Mouse (Mus musculus) limb, embryonic 11.5 days (tissue): ENCODE measurements around the gene Pim1. TPM values are rescaled to one million over a fixed set of nuclear protein-coding genes. Genes with fewer than 3 reads are reported as not detected.

ENCODE experiments used
- ATAC-seq: fragments of 200-750 bp; cut with Nextera tagmentation; 2 replicates; pipeline ENCODE4 v1.8.0; 2017; ENCODE audit warnings: low read depth; ENCODE audit not compliant: insufficient number of reproducible peaks, low FRiP score, low TSS enrichment
- DNase-seq: peaks from one replicate; pipeline ENCODE4 v3.0.0-alpha.2; 2015; ENCODE audit warnings: low spot score
- H3K27ac ChIP-seq: fragments of 300-500 bp; sonication (generic); replicated peaks from 2 replicates; pipeline ENCODE4 v1.5.1; 2014; ENCODE audit warnings: low read depth, mild to moderate bottlenecking, low read length
- H3K27me3 ChIP-seq: fragments of 300-500 bp; sonication (generic); 2 replicates; pipeline ENCODE4 v1.6.1; 2014; ENCODE audit warnings: mild to moderate bottlenecking, low read length, mixed read lengths; ENCODE audit not compliant: control insufficient read depth, insufficient read depth
- H3K36me3 ChIP-seq: fragments of 300-500 bp; sonication (generic); 2 replicates; pipeline ENCODE4 v1.6.1; 2014; ENCODE audit warnings: mild to moderate bottlenecking, low read length, moderate library complexity, mixed read lengths; ENCODE audit not compliant: control insufficient read depth, insufficient read depth
- H3K4me1 ChIP-seq: fragments of 300-500 bp; sonication (generic); 2 replicates; pipeline ENCODE4 v1.6.1; 2014; ENCODE audit warnings: low read length, mixed read lengths; ENCODE audit not compliant: control insufficient read depth, insufficient read depth
- H3K4me2 ChIP-seq: fragments of 300-500 bp; sonication (generic); 2 replicates; pipeline ENCODE4 v1.6.1; 2014; ENCODE audit warnings: low read depth, mild to moderate bottlenecking, moderate library complexity; ENCODE audit not compliant: severe bottlenecking
- H3K4me3 ChIP-seq: fragments of 300-500 bp; sonication (generic); 2 replicates; pipeline ENCODE4 v1.5.1; 2014; ENCODE audit warnings: low read depth, low read length
- H3K9ac ChIP-seq: fragments of 300-500 bp; sonication (generic); 2 replicates; pipeline ENCODE4 v1.6.1; 2014; ENCODE audit warnings: mild to moderate bottlenecking, low read length
- H3K9me3 ChIP-seq: fragments of 300-500 bp; sonication (generic); 2 replicates; pipeline ENCODE4 v1.6.1; 2016; ENCODE audit warnings: low read length; ENCODE audit not compliant: control insufficient read depth
- WGBS: fragments of 180-500 bp; shearing (Covaris S2); extraction: QIAGEN DNeasy Blood & Tissue Kit; methylation state at CpG from one replicate; pipeline ENCODE4 v1.1.7; 2014; 5-methylcytosine and 5-hydroxymethylcytosine counted together
- polyA plus RNA-seq: library from polyadenylated mRNA; unstranded; fragments of >200 nt; fragmentation: Nextera tagmentation; extraction: Ambion mirVana; gene quantifications from 2 replicates; pipeline ENCODE4 v1.2.1, GENCODE M21; 2014

The Pim1 gene
- polyA plus RNA-seq, 1 experiment from 2014 or later, result 19.1 TPM

GRCm38 (mm10) chr17:29459321-29460118, 31.0 kb upstream of the Pim1 start:
- 3% methylated on average over 24 of the region's 24 CpGs for WGBS
- Histone ChIP-seq H3K9ac (peak overlapping the region; percentile 49), H3K36me3 (no peaks in the 10 kb centered on the region), H3K4me2 (peak overlapping the region; percentile 40), H3K9me3 (no peaks in the 10 kb centered on the region), H3K4me3 (no peak overlapping the region), H3K27ac (peak overlapping the region; percentile 70), H3K27me3 (no peaks in the 10 kb centered on the region), H3K4me1 (peaks cover 40% of the 10 kb centered on the region)
- ATAC-seq (no peak), DNase-seq (peak; percentile 59)

GRCm38 (mm10) chr17:29460119-29460505, 30.4 kb upstream of the Pim1 start:
- Histone ChIP-seq H3K27ac (peak overlapping the region; percentile 70), H3K9me3 (no peaks in the 10 kb centered on the region), H3K27me3 (no peaks in the 10 kb centered on the region), H3K4me3 (no peak overlapping the region), H3K36me3 (no peaks in the 10 kb centered on the region), H3K4me1 (peaks cover 46% of the 10 kb centered on the region), H3K9ac (peak overlapping the region; percentile 49), H3K4me2 (peak overlapping the region; percentile 40; the same call in 1 of the 2 replicates)
- no peak for ATAC-seq
- 16% methylated on average over 5 of the region's 5 CpGs for WGBS
- DNase-seq, result no peak

GRCm38 (mm10) chr17:29463627-29464026, 26.9 kb upstream of the Pim1 start:
- ATAC-seq (peak; percentile 60), DNase-seq (no peak)
- H3K9ac ChIP-seq, result peak overlapping the region; percentile 35; the same call in 1 of the 2 replicates
- H3K4me2 ChIP-seq, result peak overlapping the region; percentile 46
- H3K27me3 ChIP-seq, result no peaks in the 10 kb centered on the region
- H3K4me3 ChIP-seq, result peak overlapping the region; percentile 7
- H3K36me3 ChIP-seq, result no peaks in the 10 kb centered on the region
- WGBS, result under 1% methylated on average over 13 of the region's 13 CpGs
- peaks cover 51% of the 10 kb centered on the region for H3K4me1 ChIP-seq
- H3K9me3 ChIP-seq, result no peaks in the 10 kb centered on the region
- peak overlapping the region; percentile 93 for H3K27ac ChIP-seq

DNA sequence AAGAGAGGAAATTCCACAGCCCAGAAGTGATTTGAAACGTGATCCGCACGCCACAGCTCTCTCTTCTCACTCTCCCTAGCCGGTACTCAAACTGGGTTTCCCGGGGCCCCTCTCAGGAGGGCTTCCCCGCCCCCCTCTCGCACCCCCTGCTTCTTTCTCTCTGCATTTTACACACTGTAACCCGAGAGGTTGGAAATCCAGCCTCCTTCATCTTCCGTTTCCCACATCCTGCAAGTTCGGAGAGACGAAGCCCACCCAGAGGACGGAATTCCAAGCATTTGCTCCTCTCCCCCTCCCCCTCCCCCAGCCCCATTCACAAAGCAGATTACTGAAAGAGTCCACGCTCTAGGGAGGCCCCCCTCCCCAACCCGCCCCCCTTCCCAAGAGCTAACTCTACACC, 26.5 kb upstream of the Pim1 start:
- ATAC-seq (peak; percentile 92), DNase-seq (peak; percentile 91)
- WGBS, result 0% methylated on average over 14 of the region's 14 CpGs
- Histone ChIP-seq H3K9ac (no peak overlapping the region; the same call in 1 of the 2 replicates), H3K27me3 (no peaks in the 10 kb centered on the region), H3K4me1 (peaks cover 47% of the 10 kb centered on the region), H3K4me3 (peak overlapping the region; percentile 7), H3K9me3 (no peaks in the 10 kb centered on the region), H3K4me2 (peak overlapping the region; percentile 46), H3K27ac (peak overlapping the region; percentile 93), H3K36me3 (no peaks in the 10 kb centered on the region)

GRCm38 (mm10) chr17:29464519-29465140, 25.9 kb upstream of the Pim1 start:
- Histone ChIP-seq H3K9ac (peak overlapping the region; percentile 38; the same call in 1 of the 2 replicates), H3K4me1 (peaks cover 41% of the 10 kb centered on the region), H3K36me3 (no peaks in the 10 kb centered on the region), H3K27me3 (no peaks in the 10 kb centered on the region), H3K9me3 (no peaks in the 10 kb centered on the region), H3K4me2 (peak overlapping the region; percentile 46), H3K27ac (peak overlapping the region; percentile 93), H3K4me3 (no peak overlapping the region)
- ATAC-seq (no peak), DNase-seq (no peak)
- 4% methylated on average over 17 of the region's 17 CpGs for WGBS

- H3K27ac ChIP-seq, result peak overlapping the region; percentile 93
- no peak overlapping the region for H3K4me2 ChIP-seq
- 2% methylated on average over 9 of the region's 9 CpGs for WGBS
- DNase-seq, result peak; percentile 59
- H3K4me1 ChIP-seq, result peaks cover 35% of the 10 kb centered on the region
- H3K4me3 ChIP-seq, result no peak overlapping the region
- ATAC-seq, result no peak
- no peaks in the 10 kb centered on the region for H3K9me3 ChIP-seq
- no peaks in the 10 kb centered on the region for H3K36me3 ChIP-seq
- H3K9ac ChIP-seq, result no peak overlapping the region
- no peaks in the 10 kb centered on the region for H3K27me3 ChIP-seq
Measured at GRCm38 (mm10) chr17:29465405-29466010, 25.0 kb upstream of the Pim1 start.

DNA sequence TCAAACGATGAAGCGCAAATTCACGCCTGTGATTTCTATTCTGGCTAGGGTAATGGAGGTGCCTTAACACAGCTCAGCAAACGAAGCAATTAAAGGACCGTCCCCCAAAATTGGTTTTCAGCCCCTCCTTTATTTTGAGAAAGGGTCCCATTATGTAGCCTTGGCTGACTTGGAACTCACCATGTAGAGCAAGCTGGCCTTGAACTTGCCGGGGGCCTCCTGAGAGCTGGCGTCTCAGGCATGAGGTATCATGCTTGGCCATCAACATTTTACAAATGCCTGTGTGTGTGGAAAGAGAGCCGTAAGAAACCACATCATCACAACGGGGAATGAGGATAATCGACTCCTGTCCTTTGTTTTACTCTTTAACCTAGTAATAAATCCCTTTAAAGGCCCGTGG, 23.5 kb upstream of the Pim1 start:
- 19% methylated on average over 11 of the region's 11 CpGs for WGBS
- ATAC-seq (no peak), DNase-seq (peak; percentile 48)
- Histone ChIP-seq H3K27ac (peak overlapping the region; percentile 80; the same call in 1 of the 2 replicates), H3K4me1 (peaks cover 35% of the 10 kb centered on the region), H3K9ac (no peak overlapping the region), H3K9me3 (no peaks in the 10 kb centered on the region), H3K4me2 (peak overlapping the region; percentile 53; the same call in 1 of the 2 replicates), H3K4me3 (no peak overlapping the region), H3K27me3 (no peaks in the 10 kb centered on the region), H3K36me3 (no peaks in the 10 kb centered on the region)

- ATAC-seq, result no peak
- Histone ChIP-seq H3K4me1 (peaks cover 3% of the 10 kb centered on the region), H3K4me3 (no peak overlapping the region), H3K36me3 (no peaks in the 10 kb centered on the region), H3K27ac (no peak overlapping the region), H3K27me3 (no peaks in the 10 kb centered on the region), H3K9me3 (no peaks in the 10 kb centered on the region), H3K4me2 (no peak overlapping the region), H3K9ac (no peak overlapping the region)
- DNase-seq, result no peak
- WGBS, result 94% methylated on average over 10 of the region's 10 CpGs
Measured at GRCm38 (mm10) chr17:29473466-29473865, 17.1 kb upstream of the Pim1 start.
